Mouse (Mus musculus) gastrocnemius, postnatal 10 days (tissue): ENCODE results near the gene Gm136. TPM values are rescaled to one million over a fixed set of nuclear protein-coding genes. Genes with fewer than 3 reads are reported as not detected.

Experiments
- DNase-seq: peaks from one replicate; pipeline ENCODE4 v3.0.0; 2021; ENCODE audit warnings: mixed read lengths
- total RNA-seq, 2 experiments: library from RNA; stranded (reverse); gene quantifications; 2 replicates each; pipeline ENCODE4 v1.2.3; 2021

The Gm136 gene
- total RNA-seq, 2 experiments from 2014 or later: not detected

DNA sequence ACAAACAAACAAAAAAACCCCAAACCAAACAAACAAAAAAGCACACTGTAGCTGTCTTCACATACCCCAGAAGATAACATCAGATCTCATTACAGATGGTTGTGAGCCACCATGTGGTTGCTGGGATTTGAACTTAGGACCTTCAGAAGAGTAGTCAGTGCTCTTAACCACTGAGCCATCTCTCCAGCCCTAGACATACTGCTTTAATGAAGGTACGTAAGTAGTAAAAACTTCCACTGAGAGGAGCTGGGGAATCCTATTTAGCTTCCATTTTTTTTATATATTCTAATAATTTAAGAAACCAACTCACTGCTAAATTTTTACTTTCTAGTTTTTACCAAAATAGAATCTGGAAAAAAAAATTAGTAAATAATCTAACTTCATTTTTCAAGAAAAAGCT lies 41.0 kb downstream of the Gm136 start:
- DNase-seq: no peak

- no peak for DNase-seq
Observed at GRCm38 (mm10) chr4:34708127-34708526, 47.9 kb downstream of the Gm136 start.

DNA sequence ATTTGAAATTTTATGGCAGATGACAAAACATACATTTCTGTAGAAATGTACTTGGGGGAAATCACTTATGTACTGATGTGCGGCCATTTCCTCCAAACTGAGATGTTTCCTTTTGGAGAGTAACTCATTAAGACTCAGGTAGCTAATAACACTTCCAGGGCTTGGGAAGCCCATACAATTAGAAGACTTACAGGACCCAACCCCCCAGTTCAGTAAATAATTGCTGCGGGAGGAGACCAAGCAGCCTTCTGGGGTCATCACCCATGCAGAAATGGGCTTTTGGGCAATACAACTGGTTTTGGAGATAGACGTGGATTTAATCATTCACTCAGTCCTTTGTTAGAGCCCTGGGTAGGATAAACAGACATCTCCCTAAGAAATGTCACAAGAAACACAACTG lies 48.8 kb downstream of the Gm136 start:
- no peak for DNase-seq

GRCm38 (mm10) chr4:34703029-34703428 lies 53.0 kb downstream of the Gm136 start:
- no peak for DNase-seq

DNA sequence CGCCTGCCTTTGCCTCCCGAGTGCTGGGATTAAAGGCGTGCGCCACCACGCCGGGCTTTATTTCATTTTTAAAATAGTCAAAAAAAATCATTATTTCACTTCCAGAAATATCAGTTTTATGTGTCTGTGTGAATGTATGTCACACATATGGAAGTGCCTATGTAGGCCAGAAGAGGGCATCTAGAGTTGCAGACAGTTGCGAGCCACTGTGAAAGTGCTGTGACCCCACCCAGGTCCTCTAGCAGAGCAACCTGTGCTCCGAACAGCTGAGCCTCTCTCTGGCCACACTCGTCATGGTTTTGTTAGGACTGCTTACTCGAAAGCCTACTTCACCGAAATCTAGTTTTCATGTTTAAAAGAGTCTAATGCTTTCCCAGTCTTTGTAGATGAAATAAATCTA lies 53.8 kb downstream of the Gm136 start:
- no peak for DNase-seq

GRCm38 (mm10) chr4:34701528-34701927 lies 54.5 kb downstream of the Gm136 start:
- peak; percentile 64 for DNase-seq

Other genes starting within 250 kb of the Gm136 start
- gene Akirin2, start 205.3 kb downstream of the Gm136 start, total RNA-seq: 10 to 100 TPM; 59.6 to 71.3 TPM
- gene Orc3, start 141.3 kb downstream of the Gm136 start, total RNA-seq: 10 to 100 TPM; 33.3 to 40.4 TPM
- gene Rars2, start 141.3 kb downstream of the Gm136 start, total RNA-seq: 10 to 100 TPM; 21.9 to 23.9 TPM
- gene Slc35a1, start 68.8 kb downstream of the Gm136 start, total RNA-seq: 10 to 100 TPM; 16.7 to 17.4 TPM
- gene Cfap206, start 26.1 kb downstream of the Gm136 start, total RNA-seq: not detected
- gene Smim8, start 22.2 kb upstream of the Gm136 start, total RNA-seq: 10 to 100 TPM; 27.1 to 29.0 TPM
- gene Zfp292, start 126.7 kb upstream of the Gm136 start, total RNA-seq: 10 to 100 TPM; 11.8 to 14.5 TPM
- gene Cga, start 137.5 kb upstream of the Gm136 start, total RNA-seq: not detected